Mouse (Mus musculus) liver, embryonic 14.5 days (tissue): Measurements from ENCODE around the gene Dnaja4.

ENCODE experiments used
- CTCF ChIP-seq: IDR thresholded peaks from 2 replicates; pipeline ENCODE4 v1.5.1; 2016; ENCODE audit warnings: antibody characterized with exemption, low read depth, control low read depth
- EP300 ChIP-seq: IDR thresholded peaks from 2 replicates; pipeline ENCODE4 v1.6.1; 2016; ENCODE audit warnings: antibody characterized with exemption, low read depth

DNA sequence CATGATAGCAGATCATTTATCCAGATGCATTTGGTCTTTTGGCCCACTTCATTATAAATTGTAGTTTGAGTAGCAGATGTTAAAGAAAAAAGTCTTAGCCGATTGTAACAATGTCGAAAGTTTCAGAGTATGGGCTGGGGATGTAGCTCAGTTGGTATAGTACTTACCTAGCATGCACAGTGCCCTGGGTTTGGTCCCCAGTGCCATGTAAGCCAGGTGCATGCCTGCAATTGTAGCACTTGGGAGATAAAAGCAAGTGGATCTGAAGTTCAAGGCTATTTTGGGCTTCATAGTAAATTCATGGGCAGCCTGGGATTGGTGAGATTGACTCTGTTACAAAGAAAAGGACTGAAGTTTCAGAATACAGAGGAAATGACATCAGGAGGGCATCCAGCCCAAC lies 3.9 kb downstream of the Dnaja4 start:
- TF ChIP-seq EP300 (no peak), CTCF (no peak)
